Mouse (Mus musculus) stomach, embryonic 15.5 days (tissue): ENCODE data around the gene Grk3. TPM values are rescaled to one million over a fixed set of nuclear protein-coding genes. Genes with fewer than 3 reads are reported as not detected.
A peak's percentile ranks its signal among the peaks of the same experiment; 100 is the strongest.

ENCODE experiments used
- ATAC-seq: fragments of 200-750 bp; cut with Nextera tagmentation; 2 replicates; pipeline ENCODE4 v1.8.0; 2017; ENCODE audit warnings: low read depth, moderate number of reproducible peaks, moderate TSS enrichment; ENCODE audit not compliant: insufficient read depth, low FRiP score
- H3K27ac ChIP-seq: fragments of 300-500 bp; sonication (generic); 2 replicates; pipeline ENCODE4 v1.5.1; 2015; ENCODE audit warnings: mild to moderate bottlenecking, inconsistent platforms
- H3K27me3 ChIP-seq: fragments of 300-500 bp; sonication (generic); replicated peaks from 2 replicates; pipeline ENCODE4 v1.6.1; 2015; ENCODE audit warnings: inconsistent platforms
- H3K36me3 ChIP-seq: fragments of 300-500 bp; sonication (generic); 2 replicates; pipeline ENCODE4 v1.6.1; 2015; ENCODE audit warnings: inconsistent platforms
- H3K4me1 ChIP-seq: fragments of 300-500 bp; sonication (generic); 2 replicates; pipeline ENCODE4 v1.6.1; 2015; ENCODE audit warnings: inconsistent platforms
- H3K4me2 ChIP-seq: fragments of 300-500 bp; sonication (generic); 2 replicates; pipeline ENCODE4 v1.6.1; 2015; ENCODE audit warnings: mild to moderate bottlenecking, inconsistent platforms
- H3K4me3 ChIP-seq: fragments of 300-500 bp; sonication (generic); replicated peaks from 2 replicates; pipeline ENCODE4 v1.5.1; 2015; ENCODE audit warnings: inconsistent platforms
- H3K9ac ChIP-seq: fragments of 300-500 bp; sonication (generic); 2 replicates; pipeline ENCODE4 v1.6.1; 2015; ENCODE audit warnings: inconsistent platforms
- H3K9me3 ChIP-seq: fragments of 300-500 bp; sonication (generic); 2 replicates; pipeline ENCODE4 v1.6.1; 2016; ENCODE audit warnings: inconsistent platforms
- WGBS: fragments of 180-500 bp; shearing (Covaris S2); methylation state at CpG from one replicate; pipeline ENCODE4 v1.1.7; 2015; 5-methylcytosine and 5-hydroxymethylcytosine counted together
- polyA plus RNA-seq: library from polyadenylated mRNA; unstranded; fragments of >200 nt; fragmentation: Nextera tagmentation; extraction: Ambion mirVana; gene quantifications from 2 replicates; pipeline ENCODE4 v1.2.1, GENCODE M21; 2015

Gene Grk3
- polyA plus RNA-seq, 1 experiment from 2014 or later = 13.8 TPM

GRCm38 (mm10) chr5:112960911-112961310, 54.7 kb downstream of the Grk3 start:
- Histone ChIP-seq H3K27ac (peak overlapping the region; percentile 5; the same call in 1 of the 2 replicates), H3K9me3 (no peaks in the 10 kb centered on the region), H3K36me3 (no peaks in the 10 kb centered on the region), H3K4me1 (peaks cover 7% of the 10 kb centered on the region; the same call in 1 of the 2 replicates), H3K4me3 (no peak overlapping the region), H3K27me3 (no peaks in the 10 kb centered on the region), H3K4me2 (no peak overlapping the region), H3K9ac (no peak overlapping the region)
- 23% methylated on average over 3 of the region's 3 CpGs for WGBS
- ATAC-seq = no peak; the same call in 1 of the 2 replicates

DNA sequence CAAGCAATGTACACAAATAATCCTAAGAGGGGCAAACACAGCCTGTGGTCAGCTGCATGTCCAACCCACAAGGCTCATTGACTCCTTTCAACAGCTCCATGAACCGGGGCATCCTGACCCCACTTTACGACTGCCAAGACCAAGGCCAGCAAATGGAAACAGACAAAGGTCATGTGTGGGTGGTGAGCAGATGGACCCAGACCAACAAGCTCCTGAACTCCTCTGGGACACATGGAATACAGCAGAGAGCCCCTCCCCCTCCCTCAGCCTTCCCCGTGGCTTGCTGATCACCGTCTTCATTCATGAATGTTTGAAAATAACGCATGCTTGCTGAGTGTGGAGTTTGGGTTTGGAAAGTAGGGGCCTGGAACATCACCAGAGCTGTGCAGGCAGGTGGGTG, 57.3 kb downstream of the Grk3 start:
- Histone ChIP-seq H3K27ac (no peak overlapping the region), H3K4me2 (no peak overlapping the region), H3K9me3 (no peaks in the 10 kb centered on the region), H3K4me3 (no peak overlapping the region), H3K9ac (no peak overlapping the region), H3K4me1 (peaks cover 7% of the 10 kb centered on the region; the same call in 1 of the 2 replicates), H3K27me3 (no peaks in the 10 kb centered on the region), H3K36me3 (no peaks in the 10 kb centered on the region)
- 52% methylated on average over 5 of the region's 5 CpGs for WGBS
- ATAC-seq = no peak

- no peak overlapping the region for H3K27ac ChIP-seq
- WGBS = 69% methylated on average over 12 of the region's 12 CpGs
- no peaks in the 10 kb centered on the region for H3K36me3 ChIP-seq
- no peak for ATAC-seq
- no peak overlapping the region for H3K4me3 ChIP-seq
- H3K9ac ChIP-seq = no peak overlapping the region
- H3K9me3 ChIP-seq = no peaks in the 10 kb centered on the region
- no peaks in the 10 kb centered on the region for H3K27me3 ChIP-seq
- H3K4me1 ChIP-seq = peaks cover 4% of the 10 kb centered on the region; the same call in 1 of the 2 replicates
- no peak overlapping the region for H3K4me2 ChIP-seq
Observed at GRCm38 (mm10) chr5:112956841-112957240, 58.8 kb downstream of the Grk3 start.

DNA sequence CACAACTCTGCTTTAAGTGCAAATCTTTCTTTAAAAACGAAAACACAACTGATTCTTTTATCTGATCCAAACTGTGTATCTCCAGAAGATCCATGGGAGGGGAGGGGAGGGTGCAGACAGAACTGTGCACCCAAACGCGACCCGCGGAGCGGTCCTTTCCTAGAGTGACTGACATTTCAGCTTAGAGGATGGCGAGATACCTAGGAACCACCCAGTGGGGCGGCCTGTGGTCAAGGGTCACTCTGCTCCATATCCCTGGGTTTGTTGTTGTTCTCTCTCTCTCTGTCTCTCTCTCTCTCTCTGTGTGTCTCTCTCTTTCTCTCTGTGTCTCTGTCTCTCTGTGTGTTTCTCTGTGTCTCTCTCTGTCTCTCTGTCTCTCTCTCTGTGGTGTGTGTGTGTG, 59.2 kb downstream of the Grk3 start:
- Histone ChIP-seq H3K4me1 (no peaks in the 10 kb centered on the region), H3K4me3 (no peak overlapping the region), H3K27me3 (no peaks in the 10 kb centered on the region), H3K36me3 (no peaks in the 10 kb centered on the region), H3K9me3 (no peaks in the 10 kb centered on the region), H3K9ac (no peak overlapping the region), H3K27ac (no peak overlapping the region), H3K4me2 (no peak overlapping the region)
- no peak for ATAC-seq
- WGBS = 89% methylated on average over 8 of the region's 8 CpGs

GRCm38 (mm10) chr5:112950847-112951246, 64.7 kb downstream of the Grk3 start:
- no peaks in the 10 kb centered on the region for H3K9me3 ChIP-seq
- ATAC-seq = no peak
- H3K36me3 ChIP-seq = no peaks in the 10 kb centered on the region
- no peak overlapping the region for H3K27ac ChIP-seq
- no peaks in the 10 kb centered on the region for H3K4me1 ChIP-seq
- no peaks in the 10 kb centered on the region for H3K27me3 ChIP-seq
- WGBS = 74% methylated on average over 3 of the region's 3 CpGs
- no peak overlapping the region for H3K4me3 ChIP-seq
- H3K4me2 ChIP-seq = no peak overlapping the region
- no peak overlapping the region for H3K9ac ChIP-seq

GRCm38 (mm10) chr5:112945925-112946324, 69.7 kb downstream of the Grk3 start:
- 58% methylated on average over 7 of the region's 7 CpGs for WGBS
- Histone ChIP-seq H3K27me3 (no peaks in the 10 kb centered on the region), H3K9me3 (no peaks in the 10 kb centered on the region), H3K9ac (no peak overlapping the region), H3K36me3 (no peaks in the 10 kb centered on the region), H3K4me3 (no peak overlapping the region), H3K4me2 (no peak overlapping the region), H3K27ac (no peak overlapping the region), H3K4me1 (no peaks in the 10 kb centered on the region)
- no peak for ATAC-seq

DNA sequence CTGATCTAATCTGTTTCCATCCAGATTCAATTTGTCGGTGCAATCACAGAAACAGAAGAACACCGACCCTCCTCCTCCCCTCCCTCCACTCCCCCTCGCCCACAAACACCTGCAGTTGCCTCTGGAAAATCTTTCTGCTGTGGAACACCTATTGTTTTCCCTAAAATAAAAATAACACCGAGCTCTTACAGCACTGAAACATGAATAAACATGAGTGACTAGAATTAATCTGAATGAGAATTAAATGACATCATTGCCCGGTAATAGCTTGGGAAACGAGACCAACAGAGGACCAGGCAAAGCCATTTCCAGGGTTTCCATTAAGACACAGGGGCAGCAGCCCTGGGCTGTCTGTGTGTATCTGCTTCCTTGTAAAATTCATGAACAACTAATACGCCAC, 73.3 kb downstream of the Grk3 start:
- Histone ChIP-seq H3K36me3 (no peaks in the 10 kb centered on the region), H3K27ac (no peak overlapping the region), H3K27me3 (no peaks in the 10 kb centered on the region), H3K4me1 (no peaks in the 10 kb centered on the region), H3K4me2 (no peak overlapping the region), H3K9me3 (no peaks in the 10 kb centered on the region), H3K4me3 (no peak overlapping the region), H3K9ac (no peak overlapping the region)
- WGBS = 71% methylated on average over 7 of the region's 7 CpGs
- no peak for ATAC-seq

DNA sequence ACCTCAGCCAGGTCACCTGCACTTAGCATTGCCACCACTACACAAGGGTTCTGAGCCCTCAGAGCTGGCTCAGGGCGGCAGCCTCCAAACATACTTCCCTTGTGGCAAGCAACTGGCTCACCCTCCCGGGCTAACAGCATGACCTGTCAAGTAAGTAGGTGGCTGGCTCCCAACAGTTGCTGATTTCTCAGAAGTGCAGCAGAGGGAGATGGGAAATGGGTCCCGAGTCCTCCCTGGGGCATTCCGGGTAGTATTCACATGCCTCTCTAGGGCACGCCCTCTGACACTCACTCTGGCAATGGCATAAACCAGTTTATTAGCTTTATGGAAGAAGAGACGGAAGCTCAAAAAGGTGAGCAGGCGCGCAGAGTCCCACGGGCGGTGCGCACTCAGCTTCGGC, 74.6 kb downstream of the Grk3 start:
- WGBS = 94% methylated on average over 12 of the region's 12 CpGs
- Histone ChIP-seq H3K27me3 (no peaks in the 10 kb centered on the region), H3K27ac (no peak overlapping the region), H3K4me2 (no peak overlapping the region), H3K4me1 (no peaks in the 10 kb centered on the region), H3K4me3 (no peak overlapping the region), H3K36me3 (no peaks in the 10 kb centered on the region), H3K9ac (no peak overlapping the region), H3K9me3 (no peaks in the 10 kb centered on the region)
- no peak for ATAC-seq

GRCm38 (mm10) chr5:112936632-112937031, 79.0 kb downstream of the Grk3 start:
- H3K9me3 ChIP-seq = no peaks in the 10 kb centered on the region
- no peaks in the 10 kb centered on the region for H3K36me3 ChIP-seq
- H3K4me2 ChIP-seq = no peak overlapping the region
- H3K27ac ChIP-seq = no peak overlapping the region
- ATAC-seq = no peak
- WGBS = 84% methylated on average over 10 of the region's 10 CpGs
- 0 out of 2 replicates have a peak, but pooled peaks cover 4% of the 10 kb centered on the region for H3K4me1 ChIP-seq
- no peak overlapping the region for H3K9ac ChIP-seq
- no peaks in the 10 kb centered on the region for H3K27me3 ChIP-seq
- no peak overlapping the region for H3K4me3 ChIP-seq

DNA sequence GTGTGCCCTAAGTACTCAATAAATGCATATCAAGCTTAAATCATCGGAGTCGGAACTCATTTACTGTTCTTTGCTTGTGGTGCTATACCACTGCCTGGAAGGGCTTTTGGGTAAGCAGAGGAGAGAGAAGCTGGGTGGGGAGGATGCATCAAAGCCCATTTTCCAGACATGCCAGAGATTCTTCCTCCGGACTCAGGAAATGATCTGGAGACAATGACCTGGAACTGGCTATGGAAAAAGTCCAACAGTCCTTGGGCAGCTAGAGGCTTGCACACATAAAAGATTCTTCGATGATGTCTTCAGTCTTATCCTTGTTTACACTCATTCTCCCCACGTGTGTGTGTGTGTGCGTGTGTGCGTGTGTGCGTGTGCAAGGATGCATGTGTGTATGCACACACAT, 80.2 kb downstream of the Grk3 start:
- H3K27me3 ChIP-seq = no peaks in the 10 kb centered on the region
- ATAC-seq = no peak
- no peaks in the 10 kb centered on the region for H3K9me3 ChIP-seq
- no peak overlapping the region for H3K4me3 ChIP-seq
- H3K4me1 ChIP-seq = 0 out of 2 replicates have a peak, but pooled peaks cover 4% of the 10 kb centered on the region
- no peak overlapping the region for H3K27ac ChIP-seq
- no peak overlapping the region for H3K9ac ChIP-seq
- H3K4me2 ChIP-seq = no peak overlapping the region
- H3K36me3 ChIP-seq = no peaks in the 10 kb centered on the region
- WGBS = 85% methylated on average over 8 of the region's 8 CpGs

DNA sequence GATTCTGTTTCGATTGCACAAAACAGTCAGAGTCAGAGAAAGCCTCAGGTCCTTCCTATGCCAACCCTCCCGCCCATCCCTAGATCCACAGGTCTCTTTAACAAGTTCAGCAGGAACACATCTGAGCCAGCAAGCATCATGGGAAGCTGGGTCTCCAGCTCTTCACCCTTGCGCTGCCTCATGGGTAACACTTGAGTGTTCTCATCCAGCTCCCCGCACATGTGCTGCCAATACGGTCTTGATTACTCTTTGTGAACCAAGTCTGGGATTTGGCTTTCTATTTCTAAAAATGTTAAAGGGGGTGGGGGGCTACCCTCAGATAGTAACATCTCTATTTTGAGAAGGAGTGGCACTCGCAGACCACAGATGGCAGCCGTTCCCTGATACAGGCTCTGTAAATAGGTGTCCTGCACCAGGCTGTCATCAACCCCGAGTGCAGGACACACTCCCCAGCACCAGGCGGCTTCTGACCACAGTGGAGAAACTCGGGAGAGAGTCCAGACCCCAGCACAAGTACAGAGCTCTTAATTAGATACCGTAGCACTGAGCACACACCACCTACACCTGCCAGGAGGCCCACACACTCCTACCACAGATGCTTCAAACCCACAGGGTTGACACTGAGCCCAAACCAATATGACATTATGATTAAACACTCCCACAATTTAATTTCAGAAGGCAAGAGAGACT, 82.6 kb downstream of the Grk3 start:
- H3K4me2 ChIP-seq = no peak overlapping the region
- WGBS = 78% methylated on average over 11 of the region's 11 CpGs
- H3K4me1 ChIP-seq = peaks cover 7% of the 10 kb centered on the region; the same call in 1 of the 2 replicates
- H3K9ac ChIP-seq = no peak overlapping the region
- no peaks in the 10 kb centered on the region for H3K36me3 ChIP-seq
- no peak overlapping the region for H3K27ac ChIP-seq
- no peak overlapping the region for H3K4me3 ChIP-seq
- no peaks in the 10 kb centered on the region for H3K9me3 ChIP-seq
- H3K27me3 ChIP-seq = no peaks in the 10 kb centered on the region
- ATAC-seq = no peak

GRCm38 (mm10) chr5:112931901-112932300, 83.7 kb downstream of the Grk3 start:
- WGBS = 86% methylated on average over 5 of the region's 5 CpGs
- Histone ChIP-seq H3K27ac (no peak overlapping the region), H3K4me1 (peaks cover 7% of the 10 kb centered on the region; the same call in 1 of the 2 replicates), H3K4me2 (no peak overlapping the region), H3K36me3 (no peaks in the 10 kb centered on the region), H3K4me3 (no peak overlapping the region), H3K9me3 (no peaks in the 10 kb centered on the region), H3K9ac (no peak overlapping the region), H3K27me3 (no peaks in the 10 kb centered on the region)
- ATAC-seq = no peak
